Mouse (Mus musculus) ES-Bruce4 (cell line): ENCODE measurements around the gene Lpp.

ENCODE experiments used
- CTCF ChIP-seq: IDR thresholded peaks from one replicate; pipeline ENCODE4 v1.8.1; 2011; ENCODE audit warnings: low read depth, low read length
- EP300 ChIP-seq: IDR thresholded peaks from 2 replicates; pipeline ENCODE4 v1.6.1; 2011; ENCODE audit warnings: low read depth, low read length; ENCODE audit not compliant: insufficient read depth
- POLR2A ChIP-seq: IDR thresholded peaks from one replicate; pipeline ENCODE4 v1.8.1; 2011; ENCODE audit warnings: low read length; ENCODE audit not compliant: insufficient read depth

DNA sequence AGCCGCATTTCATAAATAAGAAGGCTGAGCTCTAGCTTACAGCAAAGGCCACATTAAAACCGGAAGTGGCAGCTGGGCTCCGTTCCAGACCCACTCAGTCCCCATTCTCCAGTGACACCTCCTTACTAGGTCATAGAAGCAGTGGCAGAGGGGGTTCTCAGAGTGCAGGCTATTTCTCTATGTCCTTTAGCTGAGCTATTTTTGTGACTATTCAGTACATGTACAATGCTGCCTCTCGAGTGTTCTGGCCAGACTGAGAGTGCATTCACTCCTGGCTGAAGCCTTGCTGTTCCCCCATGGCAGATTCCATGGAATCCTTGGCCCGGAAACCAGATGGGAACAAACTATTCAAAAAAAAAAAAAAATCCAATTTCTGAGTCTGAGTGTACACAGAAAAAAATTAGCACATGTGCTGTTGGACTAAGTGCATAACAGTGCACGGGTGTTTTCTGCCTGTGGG is 94.5 kb downstream of the Lpp start:
- TF ChIP-seq CTCF, result no peak
- no peak for TF ChIP-seq POLR2A
- TF ChIP-seq EP300, result no peak
